Mouse (Mus musculus): ENCODE results near the gene Fosl1.

Gene Fosl1

GRCm38 (mm10) chr19:5456922-5457745 lies 9.8 kb downstream of the Fosl1 start:
- DNase-seq = peak; percentile 96

GRCm38 (mm10) chr19:5457746-5458442 lies 10.5 kb downstream of the Fosl1 start, which contains the start of gene Ccdc85b:
Gene Ccdc85b (minus strand): TSS chr19:5457894.
- DNase-seq = no peak

DNA sequence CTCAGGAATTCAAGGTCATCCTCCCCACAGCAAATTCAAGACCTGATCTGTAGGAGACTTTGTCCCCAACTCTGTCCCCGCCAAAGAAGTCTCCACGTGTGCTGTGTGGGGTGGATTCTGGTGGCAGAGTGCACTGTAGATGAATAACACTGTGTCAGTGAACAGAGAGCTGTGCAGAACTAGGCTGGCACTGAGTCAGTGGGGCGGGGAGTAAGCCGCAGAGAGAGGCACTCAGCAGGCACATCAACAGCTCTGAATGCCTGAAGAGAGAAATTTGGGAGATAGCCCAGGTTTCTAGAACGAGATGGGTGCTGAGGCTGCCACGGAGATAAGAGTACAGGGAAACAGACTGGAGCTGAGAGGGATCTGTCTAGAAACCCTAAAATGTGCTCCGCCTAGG lies 11.7 kb downstream of the Fosl1 start:
- DNase-seq = peak; percentile 71

GRCm38 (mm10) chr19:5459896-5460295 lies 12.5 kb downstream of the Fosl1 start:
- DNase-seq = no peak

GRCm38 (mm10) chr19:5460465-5460911 lies 13.1 kb downstream of the Fosl1 start, which contains the start of gene Fibp:
Gene Fibp (plus strand): TSS chr19:5460615.
- peak; percentile 89 for DNase-seq

DNA sequence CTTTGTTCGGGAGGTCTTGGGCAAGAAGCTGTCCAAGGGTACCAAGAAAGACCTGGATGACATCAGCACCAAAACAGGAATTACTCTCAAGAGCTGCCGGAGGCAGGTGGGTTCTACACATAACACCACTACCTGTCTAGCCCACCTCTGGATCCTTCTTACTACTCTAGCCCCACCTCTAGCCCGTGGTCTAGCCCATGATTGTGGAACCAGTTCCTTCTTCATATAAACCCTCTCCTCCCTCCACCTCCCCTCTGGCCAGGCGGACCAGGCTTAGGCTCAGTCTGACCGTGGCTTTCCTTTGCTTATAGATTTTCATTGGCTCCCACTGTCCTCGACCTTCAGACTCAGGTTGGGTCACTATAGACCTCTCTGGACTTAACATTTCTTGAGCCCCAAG lies 14.1 kb downstream of the Fosl1 start:
- no peak for DNase-seq

DNA sequence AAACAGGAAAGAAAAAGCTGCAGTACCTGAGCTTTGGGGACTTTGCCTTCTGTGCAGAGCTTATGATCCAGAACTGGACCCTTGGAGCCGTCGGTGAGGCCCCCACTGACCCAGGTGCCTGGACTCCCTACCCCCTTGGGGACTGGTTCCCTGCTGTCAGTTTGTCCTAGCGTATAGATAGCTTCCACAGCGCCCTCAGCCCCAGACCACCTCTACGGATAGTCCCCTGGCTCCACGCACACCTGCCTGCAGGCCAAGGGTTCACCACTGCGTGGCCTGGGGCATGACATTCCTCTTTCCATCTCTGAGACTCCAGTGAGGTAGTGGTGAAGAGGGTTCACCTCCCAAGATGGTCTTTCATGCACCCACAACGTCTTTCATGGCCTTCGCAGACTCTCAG lies 15.9 kb downstream of the Fosl1 start:
- no peak for DNase-seq

DNA sequence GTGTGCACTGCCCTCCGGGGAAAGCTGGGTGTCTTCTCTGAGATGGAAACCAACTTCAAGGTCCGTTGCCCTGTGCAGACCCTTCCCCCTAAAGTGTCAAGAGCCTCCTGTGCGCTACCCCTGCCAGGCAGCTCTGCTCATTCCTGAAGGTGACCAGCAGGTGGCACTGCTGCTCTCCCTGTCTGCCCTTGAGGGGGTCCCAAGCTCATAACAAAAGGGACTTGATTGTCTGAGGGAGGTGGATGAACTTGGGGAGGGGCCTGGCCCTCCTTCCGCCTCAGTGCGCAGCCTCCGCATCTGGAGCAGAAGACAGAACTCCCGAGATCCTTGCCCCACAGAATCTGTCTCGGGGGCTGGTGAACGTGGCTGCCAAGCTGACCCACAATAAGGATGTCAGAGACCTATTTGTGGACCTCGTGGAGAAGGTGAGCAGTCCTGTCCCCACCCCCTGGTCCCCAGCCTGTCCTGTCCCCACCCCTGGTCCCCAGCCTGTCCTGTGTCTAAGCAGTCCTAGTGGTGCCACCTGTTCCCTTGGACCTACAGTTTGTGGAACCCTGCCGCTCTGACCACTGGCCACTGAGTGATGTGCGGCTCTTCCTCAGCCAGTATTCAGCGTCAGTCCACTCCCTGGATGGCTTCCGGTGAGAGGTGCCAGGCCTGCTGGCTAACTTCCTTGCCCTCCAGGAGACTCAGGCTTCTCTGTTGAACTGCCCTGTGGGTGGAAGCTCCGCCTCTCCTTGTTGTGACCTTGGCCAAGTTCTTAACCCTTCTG lies 16.6 kb downstream of the Fosl1 start:
- no peak for DNase-seq

DNA sequence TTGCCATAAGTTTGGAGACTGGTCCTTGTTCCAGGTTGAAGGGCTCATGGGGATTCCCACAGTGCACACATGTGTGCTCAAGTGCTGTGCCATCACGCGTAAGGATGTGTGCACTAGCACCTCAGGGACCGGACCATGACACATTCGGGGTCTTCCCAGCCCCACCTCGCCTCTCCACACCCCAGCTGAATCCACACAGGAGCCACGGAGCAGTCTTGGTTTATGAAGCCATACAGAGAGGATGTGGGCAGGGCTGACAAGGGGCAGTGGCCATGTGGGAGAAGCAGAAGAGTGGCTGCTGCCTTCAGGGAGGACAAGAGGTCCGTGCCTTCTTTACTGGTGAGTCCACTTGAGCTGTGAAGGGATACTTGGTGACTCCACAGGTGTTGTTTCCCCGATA lies 17.7 kb downstream of the Fosl1 start:
- no peak for DNase-seq

- no peak for DNase-seq
Observed at GRCm38 (mm10) chr19:5466916-5467500, 19.7 kb downstream of the Fosl1 start.

GRCm38 (mm10) chr19:5468374-5468773 lies 21.0 kb downstream of the Fosl1 start, which contains the start of gene Ctsw:
Gene Ctsw (minus strand): TSS chr19:5468507.
- no peak for DNase-seq

DNA sequence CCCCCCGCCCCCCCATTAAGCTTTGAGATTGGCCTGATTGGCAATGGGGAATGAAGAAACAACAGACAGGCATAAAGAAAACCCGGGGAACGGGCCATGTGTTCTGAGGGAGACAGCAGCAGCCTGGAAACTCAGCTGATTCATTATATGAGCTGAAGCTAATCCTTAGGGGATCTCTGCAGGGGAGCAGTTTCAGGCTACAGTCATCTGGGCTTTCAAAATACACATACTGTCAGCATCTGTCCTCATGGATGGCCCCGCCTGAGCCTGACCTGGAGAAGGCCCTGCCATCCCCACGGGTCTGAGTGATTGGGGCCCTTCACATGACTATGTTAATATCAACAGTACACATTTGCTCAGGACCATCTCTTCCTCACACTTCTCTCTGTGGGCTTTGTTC lies 24.5 kb downstream of the Fosl1 start:
- no peak for DNase-seq

DNA sequence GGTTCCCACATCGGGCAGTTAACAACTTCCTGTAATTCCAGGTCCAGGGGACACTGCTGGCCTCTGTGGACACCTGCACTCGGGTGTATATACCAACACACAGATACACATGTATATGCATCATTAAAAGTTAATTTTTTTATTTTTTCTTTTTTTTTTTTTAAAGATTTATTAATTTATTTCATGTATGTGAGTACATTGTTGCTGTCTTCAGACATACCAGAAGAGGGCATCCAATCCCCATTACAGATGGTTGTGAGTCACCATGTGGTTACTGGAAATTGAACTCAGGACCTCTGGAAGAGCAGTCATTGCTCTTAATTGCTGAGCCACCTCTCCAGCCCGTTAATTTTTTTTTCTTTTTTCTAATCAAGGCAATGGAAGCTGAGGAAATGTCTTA lies 25.5 kb downstream of the Fosl1 start:
- DNase-seq = no peak

DNA sequence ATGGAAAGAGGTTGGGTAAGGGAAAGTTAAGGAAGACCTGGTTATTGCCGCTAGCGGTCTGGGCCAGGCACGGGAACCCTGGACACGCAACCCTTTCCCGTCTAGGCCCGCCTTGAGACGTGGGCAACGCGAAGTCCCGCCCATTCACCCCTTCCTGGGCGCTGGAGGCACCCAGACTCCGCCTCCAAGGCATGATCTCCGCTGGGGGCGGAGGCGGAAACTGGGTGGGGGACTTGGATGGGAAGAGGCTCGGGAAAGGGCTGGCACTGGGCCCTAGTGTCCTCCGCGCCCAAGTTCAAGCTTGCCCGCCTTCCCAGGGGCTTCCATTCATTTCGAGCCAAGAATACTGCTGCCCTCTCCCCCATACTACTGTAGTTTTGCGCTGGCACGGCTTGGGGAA lies 26.4 kb downstream of the Fosl1 start, which contains the start of gene Efemp2:
TSS of gene Efemp2 (plus strand) at position 235 of the 400 bp plus-strand sequence.
- peak; percentile 68 for DNase-seq

GRCm38 (mm10) chr19:5474281-5475068 lies 27.1 kb downstream of the Fosl1 start:
- no peak for DNase-seq

DNA sequence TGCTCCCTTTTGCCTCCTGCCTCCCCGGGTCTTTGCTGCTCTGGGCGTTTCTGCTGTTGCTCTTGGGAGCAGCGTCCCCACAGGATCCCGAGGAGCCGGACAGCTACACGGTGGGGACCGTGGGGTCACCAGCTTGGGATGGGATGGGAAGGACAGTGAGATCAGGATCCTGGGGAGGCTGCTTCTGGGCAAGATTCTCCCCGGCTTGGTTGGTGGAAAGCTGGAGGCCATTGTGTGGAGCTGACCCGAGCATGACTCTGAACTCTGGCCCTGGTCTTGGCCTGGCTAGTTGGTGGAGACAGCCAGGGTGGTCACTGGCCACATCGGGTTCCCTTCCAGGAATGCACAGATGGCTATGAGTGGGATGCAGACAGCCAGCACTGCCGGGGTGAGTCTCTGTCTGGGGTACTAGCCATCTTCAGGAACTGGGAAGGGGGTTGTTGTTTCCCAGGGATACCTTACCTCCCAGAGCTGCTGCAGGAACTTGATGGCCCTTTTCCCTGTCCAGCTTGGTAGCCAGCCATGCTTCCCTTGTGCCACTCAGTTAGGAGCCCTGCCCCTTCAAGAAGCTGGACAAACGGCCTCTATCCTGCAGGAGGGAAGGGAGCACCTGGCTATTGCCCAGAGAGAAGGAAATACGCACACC lies 27.8 kb downstream of the Fosl1 start:
- no peak for DNase-seq

GRCm38 (mm10) chr19:5477004-5477667 lies 29.8 kb downstream of the Fosl1 start:
- peak; percentile 69 for DNase-seq

DNA sequence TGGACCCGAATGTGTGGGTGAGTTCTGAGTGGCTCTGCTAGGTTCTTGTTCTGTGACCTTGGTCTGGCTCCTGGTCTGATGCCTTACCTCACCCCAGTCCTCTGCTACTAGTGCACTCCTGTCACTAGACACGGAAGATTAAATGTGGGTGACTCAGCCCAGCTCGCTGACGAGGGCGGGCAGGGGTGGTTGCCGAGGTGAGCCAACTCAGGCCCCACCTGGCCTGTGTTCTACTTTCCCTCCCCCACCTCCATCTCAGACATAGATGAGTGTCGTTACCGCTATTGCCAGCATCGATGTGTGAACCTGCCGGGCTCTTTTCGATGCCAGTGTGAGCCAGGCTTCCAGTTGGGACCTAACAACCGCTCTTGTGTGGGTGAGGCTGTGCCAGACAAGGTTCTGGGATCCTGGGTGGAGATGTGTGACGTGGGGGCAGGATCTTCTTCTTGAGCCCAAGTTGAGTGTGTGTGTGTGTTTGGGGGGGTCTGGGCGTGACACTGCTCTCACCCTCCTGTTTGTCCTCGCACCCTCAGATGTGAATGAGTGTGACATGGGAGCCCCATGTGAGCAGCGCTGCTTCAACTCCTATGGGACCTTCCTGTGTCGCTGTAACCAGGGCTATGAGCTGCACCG lies 30.4 kb downstream of the Fosl1 start:
- DNase-seq = no peak

DNA sequence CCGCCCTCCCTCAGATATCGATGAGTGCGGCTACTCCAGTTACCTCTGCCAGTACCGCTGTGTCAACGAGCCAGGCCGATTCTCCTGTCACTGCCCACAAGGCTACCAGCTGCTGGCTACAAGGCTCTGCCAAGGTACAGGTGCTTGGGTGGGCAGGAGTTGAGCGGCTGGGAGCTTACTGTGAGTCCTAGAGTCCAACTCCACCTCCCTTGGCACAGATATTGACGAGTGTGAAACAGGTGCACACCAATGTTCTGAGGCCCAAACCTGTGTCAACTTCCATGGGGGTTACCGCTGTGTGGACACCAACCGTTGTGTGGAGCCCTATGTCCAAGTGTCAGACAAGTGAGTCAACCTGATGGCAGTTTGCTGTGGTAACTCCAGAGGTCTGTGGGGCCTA lies 32.7 kb downstream of the Fosl1 start:
- no peak for DNase-seq

- DNase-seq = no peak
Observed at GRCm38 (mm10) chr19:5481398-5481797, 34.1 kb downstream of the Fosl1 start.
